Mouse (Mus musculus) left cerebral cortex, postnatal 4 days (tissue): ENCODE data around the gene Tph1. TPM values are rescaled to one million over a fixed set of nuclear protein-coding genes. Genes with fewer than 3 reads are reported as not detected.

ENCODE experiments used
- DNase-seq: peaks from one replicate; pipeline ENCODE4 v3.0.0-alpha.2; 2022
- intact Hi-C: fragments of 180-260 bp; cut with DNase I; formaldehyde crosslinking; loops from one replicate; pipeline ENCODE4 v1.15.1; 2025
- total RNA-seq, 2 experiments: library from RNA; stranded (reverse); gene quantifications; 2 replicates each; pipeline ENCODE4 v1.2.3; 2021

The Tph1 gene
- total RNA-seq, 2 experiments from 2014 or later: 0.64 to 0.74 TPM

GRCm38 (mm10) chr7:46606391-46607030, 65.8 kb downstream of the Tph1 start:
- peak; percentile 91 for DNase-seq
- intact Hi-C loops: loop anchor here (2.0 to 10.0 kb wide), 3 partner anchors 214 to 512 kb away; no protein-coding TSS in a partner anchor

GRCm38 (mm10) chr7:46603051-46603450, 69.3 kb downstream of the Tph1 start:
- intact Hi-C loops: loop anchor here (10.0 kb wide), 1 partner anchor 508 kb away; no protein-coding TSS in a partner anchor
- DNase-seq: peak; percentile 48

GRCm38 (mm10) chr7:46602079-46602478, 70.3 kb downstream of the Tph1 start:
- DNase-seq: peak; percentile 81
- intact Hi-C loops: loop anchor here (10.0 kb wide), 1 partner anchor 507 kb away; no protein-coding TSS in a partner anchor

GRCm38 (mm10) chr7:46601097-46601496, 71.2 kb downstream of the Tph1 start:
- DNase-seq: no peak
- intact Hi-C loops: loop anchor here (10.0 kb wide), 1 partner anchor 506 kb away; no protein-coding TSS in a partner anchor

DNA sequence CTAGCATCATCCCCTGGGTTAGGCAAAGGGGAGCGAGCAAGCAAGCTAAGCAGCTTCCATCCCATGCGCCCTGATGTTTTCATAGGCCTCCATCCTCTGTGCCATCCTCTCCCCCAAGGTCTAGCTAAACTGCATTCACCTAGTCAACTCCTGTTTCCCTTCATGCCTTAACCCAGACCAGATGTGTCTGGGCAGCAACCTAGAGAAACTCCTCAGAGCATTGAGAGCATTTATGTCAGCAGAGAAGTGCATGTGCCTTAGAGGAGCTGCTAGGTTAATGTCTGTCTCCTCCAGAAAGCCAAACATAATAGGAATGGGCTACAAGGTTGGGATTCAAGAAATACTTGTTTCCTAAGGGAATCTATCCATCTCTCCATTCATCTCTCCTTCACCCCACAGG, 75.3 kb downstream of the Tph1 start:
- intact Hi-C loops: no loop called here
- DNase-seq: no peak

Other genes starting within 250 kb of the Tph1 start
- 10 to 100 TPM; 62.2 to 69.4 TPM for gene Sergef, start 32.7 kb downstream of the Tph1 start, total RNA-seq
- 10 to 100 TPM; 14.6 to 14.8 TPM for gene Saal1, start 38.1 kb upstream of the Tph1 start, total RNA-seq
- not detected for gene Saa3, start 43.2 kb upstream of the Tph1 start, total RNA-seq
- not detected for gene Saa4, start 60.1 kb upstream of the Tph1 start, total RNA-seq
- gene Saa1, start 70.4 kb upstream of the Tph1 start, total RNA-seq: not detected
- not detected for gene Saa2, start 79.3 kb upstream of the Tph1 start, total RNA-seq
- gene Hps5, start 123.5 kb upstream of the Tph1 start, total RNA-seq: 10 to 100 TPM; 15.5 to 16.5 TPM
- gene Gtf2h1, start 123.6 kb upstream of the Tph1 start, total RNA-seq: 10 to 100 TPM; 39.3 to 42.6 TPM
- 100 to 1,000 TPM; 335 to 366 TPM for gene Ldha, start 168.9 kb upstream of the Tph1 start, total RNA-seq
- gene Ldhc, start 188.7 kb upstream of the Tph1 start, total RNA-seq: not detected
- 100 to 1,000 TPM; 126 to 142 TPM for gene Tsg101, start 247.4 kb upstream of the Tph1 start, total RNA-seq